Mouse (Mus musculus) embryonic fibroblast, embryonic 13.5 days (primary cell): ENCODE results near the gene Phf13.

Experiments
- CTCF ChIP-seq: IDR thresholded peaks from 2 replicates; pipeline ENCODE4 v1.5.1; 2011; ENCODE audit warnings: mild to moderate bottlenecking, control low read depth, low read length, moderate library complexity, borderline replicate concordance; ENCODE audit not compliant: insufficient read depth
- POLR2A ChIP-seq: IDR thresholded peaks from 2 replicates; pipeline ENCODE4 v1.6.1; 2011; ENCODE audit warnings: low read depth, mild to moderate bottlenecking, control low read depth, low read length, moderate library complexity

DNA sequence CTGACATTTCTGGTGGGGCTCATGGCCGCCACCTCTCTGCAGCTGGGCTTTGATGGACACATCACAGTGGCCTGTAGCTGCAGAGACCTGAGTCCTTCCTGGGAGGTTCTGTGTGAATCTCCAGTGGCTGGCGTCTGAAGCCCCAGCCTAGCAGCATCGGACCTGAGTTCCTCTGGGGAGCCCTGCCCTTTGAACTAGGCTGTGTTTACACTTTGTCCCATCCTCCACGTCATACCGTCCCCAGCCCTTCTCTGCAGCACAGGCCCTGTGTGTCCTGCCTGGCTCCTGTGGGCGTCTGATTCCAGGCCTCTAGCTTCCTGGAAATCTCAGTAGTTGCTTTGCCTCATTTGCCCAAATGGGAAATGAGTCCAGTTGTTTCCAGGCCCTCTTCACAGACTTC lies 42.8 kb downstream of the Phf13 start:
- TF ChIP-seq CTCF, result no peak
- TF ChIP-seq POLR2A, result no peak
